Mouse (Mus musculus) thymus, adult 2 months (tissue): ENCODE data around the gene Rbl2. TPM values are rescaled to one million over a fixed set of nuclear protein-coding genes. Genes with fewer than 3 reads are reported as not detected.
A peak's percentile ranks its signal among the peaks of the same experiment; 100 is the strongest.

Experiments
- DNase-seq: peaks from one replicate; pipeline ENCODE4 v3.0.0; 2021
- H3K27ac ChIP-seq: fragments of 200-500 bp; 2 replicates; pipeline ENCODE4 v1.5.1; 2012; ENCODE audit warnings: low read length, control low read depth; ENCODE audit not compliant: control insufficient read depth, insufficient read depth
- H3K27me3 ChIP-seq: fragments of 200-500 bp; 2 replicates; pipeline ENCODE4 v1.6.1; 2012; ENCODE audit warnings: mild to moderate bottlenecking, low read length, moderate library complexity, mixed read lengths; ENCODE audit not compliant: control insufficient read depth, insufficient read depth
- H3K36me3 ChIP-seq: fragments of 200-500 bp; 2 replicates; pipeline ENCODE4 v1.6.1; 2012; ENCODE audit warnings: mild to moderate bottlenecking, low read length, moderate library complexity; ENCODE audit not compliant: control insufficient read depth, insufficient read depth
- H3K4me1 ChIP-seq: fragments of 200-500 bp; replicated peaks from 2 replicates; pipeline ENCODE4 v1.6.1; 2012; ENCODE audit warnings: low read length; ENCODE audit not compliant: control insufficient read depth, insufficient read depth
- H3K4me3 ChIP-seq: fragments of 200-500 bp; 2 replicates; pipeline ENCODE4 v1.5.1; 2012; ENCODE audit warnings: mild to moderate bottlenecking, low read length, control low read depth, moderate library complexity; ENCODE audit not compliant: control insufficient read depth, insufficient read depth
- CTCF ChIP-seq: fragments of 200-500 bp; IDR thresholded peaks from 2 replicates; pipeline ENCODE4 v1.5.1; 2012; ENCODE audit warnings: mild to moderate bottlenecking, control low read depth, low read length, moderate library complexity, borderline replicate concordance; ENCODE audit not compliant: control insufficient read depth, poor library complexity, insufficient read depth; ENCODE audit errors: extremely low read depth
- POLR2A ChIP-seq: fragments of 200-500 bp; IDR thresholded peaks from 2 replicates; pipeline ENCODE4 v1.6.1; 2012; ENCODE audit warnings: mild to moderate bottlenecking, low read length, control low read depth, moderate library complexity; ENCODE audit not compliant: control insufficient read depth, poor library complexity, insufficient read depth; ENCODE audit errors: extremely low read depth
- WGBS: fragments of 180-500 bp; shearing (Covaris S2); methylation state at CpG from one replicate; pipeline ENCODE4 v1.1.7; 2018; 5-methylcytosine and 5-hydroxymethylcytosine counted together
- polyA plus RNA-seq: library from polyadenylated mRNA; depleted of rRNA; stranded (reverse); fragments of >200 nt; gene quantifications from 2 replicates; pipeline ENCODE4 v1.2.3, GENCODE M21; 2012

Gene Rbl2
- polyA plus RNA-seq, 1 experiment, result 51.6 TPM

- H3K27me3 ChIP-seq, result no peaks in the 10 kb centered on the region
- H3K4me3 ChIP-seq, result no peak overlapping the region
- no peak overlapping the region for H3K27ac ChIP-seq
- H3K4me1 ChIP-seq, result peaks cover 5% of the 10 kb centered on the region; the same call in 1 of the 2 replicates
- WGBS, result 88% methylated on average over 3 of the region's 3 CpGs
- no peak for TF ChIP-seq POLR2A
- no peak for TF ChIP-seq CTCF
- DNase-seq, result no peak
- H3K36me3 ChIP-seq, result peaks cover 6% of the 10 kb centered on the region
These were observed 13.0 kb upstream of the Rbl2 start for GRCm38 (mm10) chr8:91056848-91057247.

- no peak overlapping the region for H3K27ac ChIP-seq
- H3K36me3 ChIP-seq, result no peaks in the 10 kb centered on the region
- TF ChIP-seq POLR2A (no peak), CTCF (no peak)
- H3K4me3 ChIP-seq, result no peak overlapping the region
- no peak for DNase-seq
- no peaks in the 10 kb centered on the region for H3K27me3 ChIP-seq
- H3K4me1 ChIP-seq, result peaks cover 5% of the 10 kb centered on the region; the same call in 1 of the 2 replicates
These were observed 10.7 kb upstream of the Rbl2 start for GRCm38 (mm10) chr8:91059086-91059578.

- peaks cover 5% of the 10 kb centered on the region; the same call in 1 of the 2 replicates for H3K4me1 ChIP-seq
- H3K27me3 ChIP-seq, result no peaks in the 10 kb centered on the region
- DNase-seq, result no peak
- no peak overlapping the region for H3K27ac ChIP-seq
- H3K36me3 ChIP-seq, result no peaks in the 10 kb centered on the region
- TF ChIP-seq POLR2A (no peak), CTCF (no peak)
- H3K4me3 ChIP-seq, result no peak overlapping the region
- WGBS, result 91% methylated on average over 7 of the region's 7 CpGs
These were observed 9.9 kb upstream of the Rbl2 start for GRCm38 (mm10) chr8:91059884-91060510.

GRCm38 (mm10) chr8:91060555-91061471 is 9.0 kb upstream of the Rbl2 start:
- peak overlapping the region; percentile 36 for H3K4me3 ChIP-seq
- no peaks in the 10 kb centered on the region for H3K36me3 ChIP-seq
- H3K27ac ChIP-seq, result no peak overlapping the region
- no peaks in the 10 kb centered on the region for H3K27me3 ChIP-seq
- peaks cover 5% of the 10 kb centered on the region; the same call in 1 of the 2 replicates for H3K4me1 ChIP-seq
- no peak for TF ChIP-seq CTCF
- TF ChIP-seq POLR2A, result no peak
- WGBS, result 71% methylated on average over 19 of the region's 19 CpGs
- peak; percentile 60 for DNase-seq

- TF ChIP-seq CTCF (no peak), POLR2A (no peak)
These were observed 4.7 kb upstream of the Rbl2 start for GRCm38 (mm10) chr8:91065179-91065578.

GRCm38 (mm10) chr8:91069407-91069806 is 450 bp upstream of the Rbl2 start:
- Histone ChIP-seq H3K4me1 (peaks cover 17% of the 10 kb centered on the region), H3K27me3 (no peaks in the 10 kb centered on the region), H3K4me3 (no peak overlapping the region), H3K27ac (no peak overlapping the region), H3K36me3 (no peaks in the 10 kb centered on the region)
- 30% methylated on average over 10 of the region's 10 CpGs for WGBS
- DNase-seq, result peak; percentile 27
- TF ChIP-seq POLR2A (no peak), CTCF (no peak)

More at GRCm38 (mm10) chr8:91065179-91065578, 4.7 kb upstream of the Rbl2 start:
- H3K4me3 ChIP-seq, result no peak overlapping the region
- H3K36me3 ChIP-seq, result no peaks in the 10 kb centered on the region
- WGBS, result 15% methylated on average over 4 of the region's 4 CpGs
- no peak overlapping the region for H3K27ac ChIP-seq
- no peak for DNase-seq
- peaks cover 7% of the 10 kb centered on the region for H3K4me1 ChIP-seq
- H3K27me3 ChIP-seq, result no peaks in the 10 kb centered on the region
